Mouse (Mus musculus) midbrain, postnatal 0 days (tissue): ENCODE data around the gene Slc1a5. TPM values are rescaled to one million over a fixed set of nuclear protein-coding genes. Genes with fewer than 3 reads are reported as not detected.
A peak's percentile ranks its signal among the peaks of the same experiment; 100 is the strongest.

Experiments used
- ATAC-seq: fragments of 200-750 bp; cut with Nextera tagmentation; 2 replicates; pipeline ENCODE4 v1.8.0; 2017; ENCODE audit warnings: moderate number of reproducible peaks, mild to moderate bottlenecking, moderate TSS enrichment, moderate library complexity; ENCODE audit not compliant: low FRiP score
- DNase-seq: peaks from one replicate; pipeline ENCODE4 v3.0.0-alpha.2; 2015; ENCODE audit warnings: low spot score
- H3K27ac ChIP-seq: fragments of 300-500 bp; sonication (generic); 2 replicates; pipeline ENCODE4 v1.5.1; 2014; ENCODE audit warnings: low read depth, mild to moderate bottlenecking, low read length, mixed read lengths
- H3K27me3 ChIP-seq: fragments of 300-500 bp; sonication (generic); 2 replicates; pipeline ENCODE4 v1.6.1; 2014; ENCODE audit warnings: low read length, control low read depth, mixed read lengths; ENCODE audit not compliant: insufficient read depth
- H3K36me3 ChIP-seq: fragments of 300-500 bp; sonication (generic); 2 replicates; pipeline ENCODE4 v1.6.1; 2014; ENCODE audit warnings: low read length, control low read depth, mixed read lengths; ENCODE audit not compliant: insufficient read depth
- H3K4me1 ChIP-seq: fragments of 300-500 bp; sonication (generic); 2 replicates; pipeline ENCODE4 v1.6.1; 2014; ENCODE audit warnings: mild to moderate bottlenecking, control low read depth, antibody characterized with exemption, low read length, mixed read lengths; ENCODE audit not compliant: insufficient read depth
- H3K4me2 ChIP-seq: fragments of 300-500 bp; sonication (generic); 2 replicates; pipeline ENCODE4 v1.6.1; 2014; ENCODE audit warnings: low read depth, mild to moderate bottlenecking, low read length, mixed read lengths; ENCODE audit not compliant: poor library complexity, severe bottlenecking
- H3K4me3 ChIP-seq: fragments of 300-500 bp; sonication (generic); 2 replicates; pipeline ENCODE4 v1.5.1; 2014; ENCODE audit warnings: low read depth, mild to moderate bottlenecking, low read length, moderate library complexity
- H3K9ac ChIP-seq: fragments of 300-500 bp; sonication (generic); replicated peaks from 2 replicates; pipeline ENCODE4 v1.6.1; 2014; ENCODE audit warnings: mild to moderate bottlenecking, low read length, moderate library complexity, mixed read lengths; ENCODE audit not compliant: poor library complexity, severe bottlenecking
- H3K9me3 ChIP-seq: fragments of 300-500 bp; sonication (generic); 2 replicates; pipeline ENCODE4 v1.6.1; 2016; ENCODE audit warnings: low read length, control low read depth
- CTCF ChIP-seq: IDR thresholded peaks from 2 replicates; pipeline ENCODE4 v1.5.1; 2016; ENCODE audit warnings: antibody characterized with exemption, mild to moderate bottlenecking
- WGBS: fragments of 180-500 bp; shearing (Covaris S2); extraction: QIAGEN DNeasy Blood & Tissue Kit; methylation state at CpG from one replicate; pipeline ENCODE4 v1.1.7; 2014; 5-methylcytosine and 5-hydroxymethylcytosine counted together
- polyA plus RNA-seq: library from polyadenylated mRNA; unstranded; fragments of >200 nt; fragmentation: Nextera tagmentation; extraction: Ambion mirVana; gene quantifications from 2 replicates; pipeline ENCODE4 v1.2.1, GENCODE M21; 2015
- total RNA-seq: library from RNA; depleted of rRNA; stranded (reverse); fragments of >200 nt; gene quantifications from 2 replicates; pipeline ENCODE4 v1.2.3, GENCODE M21; 2014

The Slc1a5 gene
- total and polyA plus RNA-seq, 2 experiments from 2014 or later, result 9.2 to 15.2 TPM

DNA sequence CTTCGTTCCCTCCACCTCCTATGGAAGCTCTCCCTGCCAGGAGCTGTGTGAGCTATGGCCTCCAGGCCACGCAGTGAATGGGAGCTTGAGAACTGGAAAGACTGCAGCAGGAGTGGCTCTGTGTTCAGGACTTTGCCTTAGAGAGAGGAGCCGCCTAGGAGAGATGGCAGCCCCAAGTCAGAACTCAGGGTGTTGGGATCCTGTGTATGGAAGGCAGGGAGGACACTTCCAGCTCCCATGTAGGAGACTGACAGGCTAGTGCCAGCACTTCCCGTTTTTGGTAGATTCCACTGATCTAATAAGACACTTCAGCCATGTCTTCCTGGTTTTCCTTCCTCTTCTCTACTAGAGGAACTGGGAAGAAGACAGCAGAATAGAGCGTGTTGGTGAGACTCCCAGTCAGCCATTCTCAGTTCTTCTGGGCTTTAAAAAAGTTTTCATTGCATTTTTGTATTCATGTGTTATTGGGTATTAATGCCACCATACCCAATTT is 39.2 kb downstream of the Slc1a5 start:
- Histone ChIP-seq H3K36me3 (peaks cover 19% of the 10 kb centered on the region), H3K4me1 (peaks cover 27% of the 10 kb centered on the region), H3K4me2 (peak overlapping the region; percentile 94; the same call in 1 of the 2 replicates), H3K9me3 (no peaks in the 10 kb centered on the region), H3K4me3 (no peak overlapping the region), H3K27ac (no peak overlapping the region), H3K9ac (no peak overlapping the region), H3K27me3 (no peaks in the 10 kb centered on the region)
- ATAC-seq (no peak), DNase-seq (no peak)
- 68% methylated on average over 5 of the region's 5 CpGs for WGBS
- TF ChIP-seq CTCF, result no peak

GRCm38 (mm10) chr7:16821091-16821490 is 40.0 kb downstream of the Slc1a5 start:
- no peaks in the 10 kb centered on the region for H3K9me3 ChIP-seq
- no peak overlapping the region; the same call in 1 of the 2 replicates for H3K27ac ChIP-seq
- 40% methylated on average over 3 of the region's 3 CpGs for WGBS
- DNase-seq (no peak), ATAC-seq (no peak)
- H3K4me1 ChIP-seq, result peaks cover 27% of the 10 kb centered on the region
- H3K9ac ChIP-seq, result no peak overlapping the region
- no peak overlapping the region for H3K4me2 ChIP-seq
- no peak overlapping the region for H3K4me3 ChIP-seq
- TF ChIP-seq CTCF, result no peak
- H3K27me3 ChIP-seq, result no peaks in the 10 kb centered on the region
- peaks cover 27% of the 10 kb centered on the region for H3K36me3 ChIP-seq

DNA sequence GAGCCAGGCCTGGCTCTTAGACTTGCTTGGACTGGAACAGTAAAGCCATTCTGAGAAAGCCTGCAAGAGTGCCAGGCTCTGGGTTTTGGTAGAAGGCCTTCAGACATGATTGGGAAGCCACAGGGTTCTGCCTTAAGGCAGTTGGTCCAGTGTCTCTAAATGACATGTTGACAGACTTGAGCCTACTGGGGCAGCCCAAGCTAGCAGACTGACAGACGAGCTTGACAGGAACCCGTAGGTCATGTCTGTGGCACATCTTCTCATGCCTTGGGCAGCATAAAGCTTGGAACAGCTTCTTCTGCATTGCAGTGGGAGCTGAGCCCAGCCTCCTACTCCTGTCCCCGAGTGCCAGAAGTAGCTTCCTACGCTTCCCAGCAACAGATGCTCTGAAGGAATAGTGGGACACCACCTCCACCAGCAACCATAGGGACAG is 40.5 kb downstream of the Slc1a5 start:
- Histone ChIP-seq H3K4me1 (peaks cover 27% of the 10 kb centered on the region), H3K9me3 (no peaks in the 10 kb centered on the region), H3K27me3 (no peaks in the 10 kb centered on the region), H3K27ac (peak overlapping the region; percentile 12; the same call in 1 of the 2 replicates), H3K9ac (no peak overlapping the region), H3K4me3 (no peak overlapping the region), H3K36me3 (peaks cover 33% of the 10 kb centered on the region), H3K4me2 (no peak overlapping the region)
- TF ChIP-seq CTCF, result no peak
- 80% methylated on average over 4 of the region's 4 CpGs for WGBS
- DNase-seq, result peak; percentile 19
- ATAC-seq, result no peak

GRCm38 (mm10) chr7:16823734-16824133 is 42.6 kb downstream of the Slc1a5 start:
- no peak overlapping the region for H3K9ac ChIP-seq
- no peaks in the 10 kb centered on the region for H3K9me3 ChIP-seq
- H3K4me3 ChIP-seq, result no peak overlapping the region
- H3K27ac ChIP-seq, result no peak overlapping the region
- H3K27me3 ChIP-seq, result no peaks in the 10 kb centered on the region
- no peak for ATAC-seq
- DNase-seq, result no peak
- no peak for TF ChIP-seq CTCF
- H3K36me3 ChIP-seq, result peaks cover 50% of the 10 kb centered on the region
- 73% methylated on average over 5 of the region's 5 CpGs for WGBS
- no peak overlapping the region for H3K4me2 ChIP-seq
- H3K4me1 ChIP-seq, result peaks cover 18% of the 10 kb centered on the region

GRCm38 (mm10) chr7:16825785-16826184 is 44.6 kb downstream of the Slc1a5 start:
- DNase-seq, result peak; percentile 36

DNA sequence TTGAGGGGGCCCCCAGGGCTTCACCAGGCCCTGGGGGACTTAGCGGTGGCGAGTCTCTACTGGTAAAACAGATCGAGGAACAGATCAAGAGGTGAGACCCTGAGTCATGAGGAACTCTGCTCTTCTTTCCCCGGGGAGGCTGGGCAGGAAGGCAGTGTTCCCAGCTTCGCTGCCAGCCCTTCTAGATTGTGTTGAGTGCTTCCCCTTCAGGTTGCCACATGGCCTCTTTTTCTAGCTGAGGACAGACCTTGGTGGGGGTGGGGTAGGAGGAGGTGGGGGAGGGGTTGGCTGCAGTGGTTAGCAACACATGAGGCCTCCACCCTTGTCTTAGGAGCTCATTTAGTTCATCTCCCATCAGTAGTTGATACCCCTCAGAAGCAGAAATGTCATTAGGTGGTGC is 45.4 kb downstream of the Slc1a5 start:
- 93% methylated on average over 5 of the region's 5 CpGs for WGBS
- H3K36me3 ChIP-seq, result peaks cover 78% of the 10 kb centered on the region
- TF ChIP-seq CTCF, result no peak

More at GRCm38 (mm10) chr7:16825785-16826184, 44.6 kb downstream of the Slc1a5 start:
- 0 out of 2 replicates have a peak, but pooled peaks cover 3% of the 10 kb centered on the region for H3K4me1 ChIP-seq
- H3K9me3 ChIP-seq, result no peaks in the 10 kb centered on the region
- H3K4me3 ChIP-seq, result no peak overlapping the region
- peaks cover 70% of the 10 kb centered on the region for H3K36me3 ChIP-seq
- TF ChIP-seq CTCF, result peak; percentile 53
- no peak overlapping the region for H3K9ac ChIP-seq
- H3K27me3 ChIP-seq, result no peaks in the 10 kb centered on the region
- H3K4me2 ChIP-seq, result no peak overlapping the region
- 85% methylated on average over 10 of the region's 10 CpGs for WGBS
- H3K27ac ChIP-seq, result no peak overlapping the region
- 0 out of 2 replicates have a peak, but pooled peaks have one; percentile 18 for ATAC-seq

More for the DNA sequence above, 45.4 kb downstream of the Slc1a5 start:
- DNase-seq (no peak), ATAC-seq (no peak)
- H3K4me3 ChIP-seq, result no peak overlapping the region
- H3K9ac ChIP-seq, result no peak overlapping the region
- H3K9me3 ChIP-seq, result no peaks in the 10 kb centered on the region
- no peak overlapping the region for H3K27ac ChIP-seq
- H3K4me1 ChIP-seq, result no peaks in the 10 kb centered on the region
- no peaks in the 10 kb centered on the region for H3K27me3 ChIP-seq
- H3K4me2 ChIP-seq, result no peak overlapping the region
